15 mouse cellular contexts compared by ENCODE assay signal in genomic region chr13:30697880-30698279, GRCm38 (mm10). TPM values are rescaled to one million over a fixed set of nuclear protein-coding genes. Genes with fewer than 3 reads are reported as not detected.
"Had no signal": no experiment of that assay in that cellular context is flagged by ENCODE, and none has a peak within 500 bp of the region (broad histone marks: within the 10 kb centered on the region; RNA-seq: fewer than 3 reads in every experiment).

No protein-coding gene starts in this region.

- H3K4me3 ChIP-seq: left cerebral cortex, adult 2 months; limb, embryonic 12.5 days; liver, embryonic 15.5 days; midbrain, embryonic 12.5 days; myocyte; neural tube, embryonic 15.5 days had no signal

- H3K9me3 ChIP-seq: limb, embryonic 12.5 days; liver, embryonic 15.5 days; midbrain, embryonic 12.5 days; neural tube, embryonic 15.5 days had no signal

- DNase-seq: kidney, adult 8-10 months; kidney, postnatal 25 days; liver; lung, embryonic 14.5 days; lung, postnatal 10 days; right cerebral cortex, adult 18-20 months; right cerebral cortex, postnatal 25 days; thymus, postnatal 4 days had no signal

- H3K27me3 ChIP-seq: limb, embryonic 12.5 days; liver, embryonic 15.5 days; midbrain, embryonic 12.5 days; neural tube, embryonic 15.5 days had no signal

- H3K4me1 ChIP-seq: limb, embryonic 12.5 days; liver, embryonic 15.5 days; midbrain, embryonic 12.5 days; neural tube, embryonic 15.5 days had no signal

- H3K9ac ChIP-seq: limb, embryonic 12.5 days; liver, embryonic 15.5 days; lung, embryonic 14.5 days; midbrain, embryonic 12.5 days; neural tube, embryonic 15.5 days had no signal

- H3K4me2 ChIP-seq: limb, embryonic 12.5 days; liver, embryonic 15.5 days; lung, embryonic 14.5 days; midbrain, embryonic 12.5 days; neural tube, embryonic 15.5 days had no signal

- H3K36me3 ChIP-seq: limb, embryonic 12.5 days; liver, embryonic 15.5 days; midbrain, embryonic 12.5 days had no signal

- H3K27ac ChIP-seq: left cerebral cortex, adult 2 months; limb, embryonic 12.5 days; liver, embryonic 15.5 days; midbrain, embryonic 12.5 days; neural tube, embryonic 15.5 days had no signal

RNA-seq across cellular contexts. Expression of gene Irf4, which starts 51.1 kb away (rescaled TPM):
- polyA plus RNA-seq: limb, embryonic 12.5 days; neural tube, embryonic 11.5 days had no signal
